Mouse (Mus musculus): Measurements from ENCODE around the gene Banp. TPM values are rescaled to one million over a fixed set of nuclear protein-coding genes. Genes with fewer than 3 reads are reported as not detected.

Gene Banp
- total and polyA plus RNA-seq, 3 experiments: 19.2 to 28.4 TPM; not detected in 1

- H3K9ac ChIP-seq (ENCODE audit: control insufficient read depth, low read depth, low read length, poor library complexity, severe bottlenecking): peak overlapping the region; percentile 93
- DNase-seq (ENCODE audit: low read depth, low spot score): no peak
- H3K36me3 ChIP-seq (ENCODE audit: control insufficient read depth in 1 of 2, insufficient read depth in 2 of 2, low read length in 2 of 2): peaks cover 6 to 38% of the 10 kb centered on the region in 2 experiments
- no peak overlapping the region; the same call in 1 of the 2 replicates for H3K27ac ChIP-seq (ENCODE audit: control insufficient read depth, low read depth, low read length)
- TF ChIP-seq UBTF (IDR thresholded peaks at IDR 0.05; ENCODE audit: borderline replicate concordance, insufficient read depth, low read depth, low read length) (no peak), TBP (IDR thresholded peaks at IDR 0.05; ENCODE audit: low read depth, low read length) (no peak), CHD2 (IDR thresholded peaks at IDR 0.05; ENCODE audit: low read length) (no peak), CTCF (IDR thresholded peaks at IDR 0.05 in 2 of 3, conservative IDR thresholded peaks at IDR 0.05 in 1 of 3; ENCODE audit: control insufficient read depth in 1 of 3, insufficient read depth in 1 of 3, low read depth in 2 of 3, low read length in 3 of 3, poor library complexity in 1 of 3, severe bottlenecking in 1 of 3) (no peak), TAL1 (IDR thresholded peaks at IDR 0.05; ENCODE audit: low read length) (no peak), ZNF384 (IDR thresholded peaks at IDR 0.05; ENCODE audit: low read depth, low read length) (no peak), ZC3H11A (IDR thresholded peaks at IDR 0.05; ENCODE audit: low read depth, low read length) (no peak), ELF1 (IDR thresholded peaks at IDR 0.05; ENCODE audit: low read depth, low read length) (no peak), HCFC1 (IDR thresholded peaks at IDR 0.05; ENCODE audit: low read depth, low read length) (no peak), RAD21 (IDR thresholded peaks at IDR 0.05; ENCODE audit: low read depth, low read length) (no peak), POLR2AphosphoS5 (IDR thresholded peaks at IDR 0.05; ENCODE audit: borderline replicate concordance, low read depth, low read length) (no peak), JUND (IDR thresholded peaks at IDR 0.05; ENCODE audit: low read depth, low read length) (no peak)
- H3K4me1 ChIP-seq (ENCODE audit: control insufficient read depth in 1 of 2, insufficient read depth in 2 of 2, low read length in 2 of 2): peaks cover 6 to 44% of the 10 kb centered on the region in 2 experiments
- H3K27me3 ChIP-seq (ENCODE audit: control insufficient read depth in 1 of 2, insufficient read depth in 2 of 2, low read length in 2 of 2): no peaks in the 10 kb centered on the region
- peaks cover 70% of the 10 kb centered on the region for H3K79me2 ChIP-seq (ENCODE audit: control insufficient read depth, insufficient read depth, low read length, poor library complexity)
- peak overlapping the region; percentile 93 to 96 for H3K4me3 ChIP-seq (ENCODE audit: control insufficient read depth in 1 of 2, insufficient read depth in 1 of 2, low read depth in 2 of 2, low read length in 2 of 2)
- H3K9me3 ChIP-seq (replicated peaks; ENCODE audit: insufficient read depth, low read length): no peaks in the 10 kb centered on the region
Measured at GRCm38 (mm10) chr8:121905420-121905819, 44.1 kb upstream of the Banp start.

- Histone ChIP-seq H3K9me3 (replicated peaks; ENCODE audit: insufficient read depth, low read length) (no peaks in the 10 kb centered on the region), H3K4me1 (ENCODE audit: control insufficient read depth in 1 of 2, insufficient read depth in 2 of 2, low read length in 2 of 2) (peaks cover 6 to 41% of the 10 kb centered on the region in 2 experiments), H3K79me2 (ENCODE audit: control insufficient read depth, insufficient read depth, low read length, poor library complexity) (peaks cover 66% of the 10 kb centered on the region), H3K9ac (ENCODE audit: control insufficient read depth, low read depth, low read length, poor library complexity, severe bottlenecking) (peak overlapping the region; percentile 93), H3K4me3 (ENCODE audit: control insufficient read depth in 1 of 2, insufficient read depth in 1 of 2, low read depth in 2 of 2, low read length in 2 of 2) (peak overlapping the region; percentile 93 to 96), H3K27me3 (ENCODE audit: control insufficient read depth in 1 of 2, insufficient read depth in 2 of 2, low read length in 2 of 2) (no peaks in the 10 kb centered on the region), H3K27ac (ENCODE audit: control insufficient read depth, low read depth, low read length) (peak overlapping the region; percentile 75), H3K36me3 (ENCODE audit: control insufficient read depth in 1 of 2, insufficient read depth in 2 of 2, low read length in 2 of 2) (peaks cover 6 to 34% of the 10 kb centered on the region in 2 experiments)
- no peak for TF ChIP-seq POLR2A (IDR thresholded peaks at IDR 0.05; ENCODE audit: control insufficient read depth in 1 of 2, insufficient read depth in 1 of 2, low read depth in 1 of 2, low read length in 2 of 2, poor library complexity in 1 of 2)
- TF ChIP-seq POLR2AphosphoS2 (IDR thresholded peaks at IDR 0.05; ENCODE audit: low read length): no peak
- TF ChIP-seq USF1 (IDR thresholded peaks at IDR 0.05; ENCODE audit: low read depth, low read length): no peak
- no peak for TF ChIP-seq RAD21 (IDR thresholded peaks at IDR 0.05; ENCODE audit: low read depth, low read length)
- TF ChIP-seq MAFK (IDR thresholded peaks at IDR 0.05; ENCODE audit: borderline replicate concordance, low read depth, low read length): no peak
- TF ChIP-seq MEF2A (IDR thresholded peaks at IDR 0.05; ENCODE audit: extremely low read depth, insufficient replicate concordance, low read depth, low read length, poor library complexity, severe bottlenecking): no peak
- DNase-seq (ENCODE audit: low read depth, low spot score): no peak
Measured at GRCm38 (mm10) chr8:121905864-121906263, 43.7 kb upstream of the Banp start.
